Mouse (Mus musculus): ENCODE data around the gene Sulf2. TPM values are rescaled to one million over a fixed set of nuclear protein-coding genes. Genes with fewer than 3 reads are reported as not detected.

Gene Sulf2
- polyA plus RNA-seq, 1 experiment, result 14.2 TPM

DNA sequence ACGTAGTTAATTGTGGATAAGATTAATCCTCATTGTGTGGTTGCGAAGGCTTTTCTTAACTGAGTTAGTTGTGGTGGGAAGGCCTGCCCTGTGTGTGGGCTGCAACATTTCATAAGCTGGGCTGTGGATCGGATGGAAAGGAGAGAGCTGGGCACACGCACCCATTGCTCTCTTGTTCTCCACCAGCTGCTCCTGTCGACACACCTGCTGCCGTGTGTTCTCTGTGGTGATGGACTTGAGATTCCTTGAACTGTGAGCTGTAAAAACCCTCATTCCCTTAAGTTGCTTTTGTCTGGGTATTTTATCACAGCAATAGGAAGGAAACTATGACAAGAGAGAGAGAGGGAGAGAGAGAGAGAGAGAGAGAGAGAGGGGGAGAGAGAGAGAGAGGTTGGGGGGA is 30.3 kb upstream of the Sulf2 start:
- Histone ChIP-seq H3K4me1 (ENCODE audit: control insufficient read depth, insufficient read depth, low read length) (peaks cover 3% of the 10 kb centered on the region; the same call in 1 of the 2 replicates), H3K4me3 (ENCODE audit: control insufficient read depth, low read depth, low read length) (no peak overlapping the region), H3K27ac (ENCODE audit: control insufficient read depth, insufficient read depth, low read depth, low read length) (no peak overlapping the region), H3K27me3 (ENCODE audit: control insufficient read depth, insufficient read depth, low read length) (no peaks in the 10 kb centered on the region), H3K36me3 (ENCODE audit: control insufficient read depth, insufficient read depth, low read length) (no peaks in the 10 kb centered on the region)
- TF ChIP-seq POLR2A (IDR thresholded peaks at IDR 0.05; ENCODE audit: control insufficient read depth, low read depth, low read length), result no peak
- no peak for TF ChIP-seq CTCF (IDR thresholded peaks at IDR 0.05; ENCODE audit: control insufficient read depth, insufficient read depth, insufficient replicate concordance, low read depth, low read length)

DNA sequence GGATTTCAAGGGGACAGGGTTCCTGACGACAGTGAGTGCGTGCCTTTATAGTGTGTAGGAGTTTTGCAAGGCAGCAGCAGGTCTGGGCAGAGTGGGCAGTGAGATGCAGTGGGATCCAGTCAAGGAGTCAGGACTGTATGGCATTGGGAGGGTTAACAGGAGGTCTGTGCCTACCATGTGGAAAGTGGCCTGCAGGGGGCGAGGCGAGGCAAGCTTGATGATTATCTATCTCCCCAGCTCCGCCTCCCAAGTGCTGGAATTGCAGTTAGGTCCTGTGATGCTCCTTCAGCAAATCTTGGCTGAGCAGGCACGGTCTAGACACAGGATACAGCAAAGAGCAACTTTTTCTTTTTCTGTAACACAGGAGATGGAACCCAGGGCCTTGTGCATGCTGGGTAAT is 29.0 kb upstream of the Sulf2 start:
- Histone ChIP-seq H3K4me3 (ENCODE audit: control insufficient read depth, low read depth, low read length) (no peak overlapping the region), H3K27me3 (ENCODE audit: control insufficient read depth, insufficient read depth, low read length) (no peaks in the 10 kb centered on the region), H3K4me1 (ENCODE audit: control insufficient read depth, insufficient read depth, low read length) (peaks cover 3% of the 10 kb centered on the region; the same call in 1 of the 2 replicates), H3K36me3 (ENCODE audit: control insufficient read depth, insufficient read depth, low read length) (no peaks in the 10 kb centered on the region), H3K27ac (ENCODE audit: control insufficient read depth, insufficient read depth, low read depth, low read length) (no peak overlapping the region)
- TF ChIP-seq CTCF (IDR thresholded peaks at IDR 0.05; ENCODE audit: control insufficient read depth, insufficient read depth, insufficient replicate concordance, low read depth, low read length) (peak; percentile 24; the same call in 1 of the 2 replicates), POLR2A (IDR thresholded peaks at IDR 0.05; ENCODE audit: control insufficient read depth, low read depth, low read length) (no peak)

DNA sequence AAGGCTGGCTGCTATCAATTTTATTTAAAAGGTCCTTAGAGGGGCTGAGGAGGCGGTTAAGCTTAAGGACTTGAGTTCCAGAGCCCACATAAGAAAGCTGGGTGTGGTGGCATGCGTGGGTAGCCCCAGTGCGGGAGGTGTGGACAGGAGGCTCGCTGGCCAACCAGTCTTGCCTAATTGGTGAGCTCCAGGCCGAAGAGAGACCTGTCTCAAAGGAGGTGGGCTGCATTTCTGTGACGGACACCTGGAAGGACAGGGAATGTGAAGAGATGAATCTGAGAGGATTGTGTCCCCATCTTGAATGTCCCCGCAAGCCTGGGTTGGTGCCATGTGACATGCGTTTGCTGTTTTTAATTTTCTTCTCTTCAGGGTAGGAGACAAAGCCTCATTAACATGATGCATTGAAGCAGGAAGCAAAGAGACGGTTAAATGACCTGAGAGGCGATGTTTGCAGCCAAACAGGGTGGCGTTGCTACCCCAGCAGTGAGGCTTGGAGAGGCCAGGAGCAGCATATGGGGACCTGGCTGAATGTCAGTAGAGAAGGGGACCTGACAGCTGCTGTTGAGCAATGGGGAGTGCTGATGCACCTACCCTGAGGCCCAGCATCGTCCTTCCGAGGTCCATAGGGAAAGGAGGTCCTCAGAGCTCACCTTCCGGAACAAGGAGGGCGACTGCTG is 26.7 kb upstream of the Sulf2 start:
- H3K4me3 ChIP-seq (ENCODE audit: control insufficient read depth, low read depth, low read length), result no peak overlapping the region
- no peaks in the 10 kb centered on the region for H3K36me3 ChIP-seq (ENCODE audit: control insufficient read depth, insufficient read depth, low read length)
- TF ChIP-seq CTCF (IDR thresholded peaks at IDR 0.05; ENCODE audit: control insufficient read depth, insufficient read depth, insufficient replicate concordance, low read depth, low read length), result no peak
- no peak for TF ChIP-seq POLR2A (IDR thresholded peaks at IDR 0.05; ENCODE audit: control insufficient read depth, low read depth, low read length)
- H3K4me1 ChIP-seq (ENCODE audit: control insufficient read depth, insufficient read depth, low read length), result peaks cover 3% of the 10 kb centered on the region; the same call in 1 of the 2 replicates
- no peaks in the 10 kb centered on the region for H3K27me3 ChIP-seq (ENCODE audit: control insufficient read depth, insufficient read depth, low read length)
- no peak overlapping the region for H3K27ac ChIP-seq (ENCODE audit: control insufficient read depth, insufficient read depth, low read depth, low read length)

DNA sequence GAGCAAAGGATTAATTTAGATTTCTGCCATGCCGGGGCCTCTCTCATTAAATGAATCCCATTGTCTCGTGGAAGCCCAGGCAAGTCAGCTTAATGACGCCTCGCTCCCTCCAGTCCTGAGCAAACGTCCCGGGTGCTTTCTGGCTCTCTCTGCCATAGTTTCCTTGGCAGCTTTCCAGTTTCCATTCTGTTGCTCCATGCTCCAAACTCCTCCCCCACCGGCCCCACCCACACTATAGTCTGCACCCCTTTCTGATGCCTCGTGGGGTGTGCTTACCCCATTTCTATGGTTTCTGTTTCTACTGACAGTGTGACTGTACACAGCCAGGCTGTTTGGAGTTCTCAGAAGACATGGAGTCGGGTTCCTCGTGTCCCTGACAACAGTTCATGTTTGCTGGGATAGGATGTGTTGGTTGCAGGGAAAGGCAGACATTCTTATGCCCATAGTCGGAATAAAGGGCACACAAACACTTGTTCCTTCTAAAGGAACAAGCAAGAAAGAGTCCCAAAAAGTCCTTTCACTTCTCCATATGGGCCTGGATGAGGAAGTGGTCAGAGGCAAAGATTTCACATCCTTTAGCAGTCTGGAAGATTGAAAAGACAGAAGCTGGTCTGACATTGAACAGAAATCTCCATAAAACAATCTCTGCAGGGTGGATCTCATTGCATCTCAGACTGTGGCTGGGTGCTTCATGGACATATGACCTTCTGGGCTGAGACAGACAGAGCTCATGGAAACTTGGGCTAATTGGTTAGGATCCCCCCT is 25.5 kb upstream of the Sulf2 start:
- H3K36me3 ChIP-seq (ENCODE audit: control insufficient read depth, insufficient read depth, low read length), result no peaks in the 10 kb centered on the region
- no peaks in the 10 kb centered on the region for H3K27me3 ChIP-seq (ENCODE audit: control insufficient read depth, insufficient read depth, low read length)
- no peak overlapping the region for H3K4me3 ChIP-seq (ENCODE audit: control insufficient read depth, low read depth, low read length)
- H3K4me1 ChIP-seq (ENCODE audit: control insufficient read depth, insufficient read depth, low read length), result no peaks in the 10 kb centered on the region; the same call in 1 of the 2 replicates
- no peak for TF ChIP-seq POLR2A (IDR thresholded peaks at IDR 0.05; ENCODE audit: control insufficient read depth, low read depth, low read length)
- no peak for TF ChIP-seq CTCF (IDR thresholded peaks at IDR 0.05; ENCODE audit: control insufficient read depth, insufficient read depth, insufficient replicate concordance, low read depth, low read length)
- H3K27ac ChIP-seq (ENCODE audit: control insufficient read depth, insufficient read depth, low read depth, low read length), result no peak overlapping the region; the same call in 1 of the 2 replicates

DNA sequence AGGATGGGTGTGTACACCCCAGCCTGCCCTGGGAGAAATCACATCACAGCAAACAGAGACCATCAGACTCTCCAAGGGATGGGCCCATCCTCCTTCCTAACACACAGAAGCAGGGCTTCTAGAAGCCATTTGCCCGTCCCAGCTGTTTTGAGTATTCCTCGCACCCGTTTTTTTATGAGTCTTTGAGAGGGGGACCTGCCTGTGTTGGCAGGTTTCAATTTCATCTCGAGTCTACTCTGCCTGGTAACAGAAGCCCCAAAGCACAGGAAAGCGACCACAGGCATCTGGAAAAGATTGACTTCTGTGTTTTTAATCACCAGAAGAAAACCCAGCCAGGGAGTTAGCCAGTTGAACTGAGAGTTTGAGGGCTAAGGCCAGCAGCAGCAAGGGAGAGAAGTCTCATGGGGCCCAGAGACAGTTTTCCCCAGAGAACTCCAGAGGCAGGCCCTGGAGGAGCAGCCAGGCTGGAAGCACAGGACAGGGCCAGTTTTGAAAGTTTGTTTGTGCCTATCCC is 24.7 kb upstream of the Sulf2 start:
- Histone ChIP-seq H3K27me3 (ENCODE audit: control insufficient read depth, insufficient read depth, low read length) (no peaks in the 10 kb centered on the region), H3K4me1 (ENCODE audit: control insufficient read depth, insufficient read depth, low read length) (peaks cover 2% of the 10 kb centered on the region; the same call in 1 of the 2 replicates), H3K27ac (ENCODE audit: control insufficient read depth, insufficient read depth, low read depth, low read length) (peak overlapping the region; percentile 39; the same call in 1 of the 2 replicates), H3K4me3 (ENCODE audit: control insufficient read depth, low read depth, low read length) (no peak overlapping the region), H3K36me3 (ENCODE audit: control insufficient read depth, insufficient read depth, low read length) (no peaks in the 10 kb centered on the region)
- no peak for TF ChIP-seq CTCF (IDR thresholded peaks at IDR 0.05; ENCODE audit: control insufficient read depth, insufficient read depth, insufficient replicate concordance, low read depth, low read length)
- TF ChIP-seq POLR2A (IDR thresholded peaks at IDR 0.05; ENCODE audit: control insufficient read depth, low read depth, low read length), result no peak

DNA sequence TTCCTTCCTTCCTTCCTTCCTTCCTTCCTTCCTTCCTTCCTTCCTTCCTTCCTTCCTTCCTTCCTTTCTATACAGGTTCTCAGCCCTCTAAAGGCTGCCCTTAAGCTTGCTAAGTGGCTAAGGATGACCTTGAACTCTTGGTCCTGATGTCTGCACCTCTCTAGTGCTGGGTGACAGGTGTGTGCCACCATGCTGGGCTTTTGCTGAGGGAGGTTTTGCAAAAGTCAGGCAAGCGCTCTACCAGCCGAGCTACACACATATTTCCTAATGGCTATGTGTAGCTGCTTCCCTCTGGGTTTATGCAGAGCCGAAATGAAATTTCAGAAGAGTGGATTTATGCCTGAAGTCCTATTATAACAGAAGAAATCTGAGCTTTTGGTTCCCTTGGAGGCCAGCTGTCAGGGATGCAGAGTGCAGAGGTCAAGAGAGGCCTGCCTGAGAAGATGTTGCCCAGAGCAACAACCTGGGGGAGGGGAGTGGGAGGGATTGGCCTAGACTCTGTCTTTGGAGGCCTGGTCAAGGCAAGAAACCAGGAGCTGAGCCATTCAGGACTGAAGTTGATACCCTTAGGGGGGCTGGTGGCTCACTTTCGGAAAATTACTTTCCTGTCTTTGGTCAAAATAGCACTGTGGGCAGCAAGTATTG is 24.1 kb upstream of the Sulf2 start:
- Histone ChIP-seq H3K4me1 (ENCODE audit: control insufficient read depth, insufficient read depth, low read length) (peaks cover 2% of the 10 kb centered on the region; the same call in 1 of the 2 replicates), H3K4me3 (ENCODE audit: control insufficient read depth, low read depth, low read length) (no peak overlapping the region), H3K27ac (ENCODE audit: control insufficient read depth, insufficient read depth, low read depth, low read length) (no peak overlapping the region), H3K27me3 (ENCODE audit: control insufficient read depth, insufficient read depth, low read length) (no peaks in the 10 kb centered on the region), H3K36me3 (ENCODE audit: control insufficient read depth, insufficient read depth, low read length) (no peaks in the 10 kb centered on the region)
- no peak for TF ChIP-seq CTCF (IDR thresholded peaks at IDR 0.05; ENCODE audit: control insufficient read depth, insufficient read depth, insufficient replicate concordance, low read depth, low read length)
- TF ChIP-seq POLR2A (IDR thresholded peaks at IDR 0.05; ENCODE audit: control insufficient read depth, low read depth, low read length), result no peak
